Mouse (Mus musculus) forebrain, embryonic 14.5 days (tissue): Measurements from ENCODE around the gene Pacrg. TPM values are rescaled to one million over a fixed set of nuclear protein-coding genes. Genes with fewer than 3 reads are reported as not detected.
A peak's percentile ranks its signal among the peaks of the same experiment; 100 is the strongest.

Experiments used
- ATAC-seq: fragments of 200-750 bp; cut with Nextera tagmentation; 2 replicates; pipeline ENCODE4 v1.8.0; 2017; ENCODE audit warnings: mild to moderate bottlenecking, moderate library complexity
- DNase-seq: peaks from one replicate; pipeline ENCODE4 v3.0.0-alpha.2; 2015; ENCODE audit warnings: low spot score
- H3K27ac ChIP-seq: fragments of 300-500 bp; sonication (generic); 2 replicates; pipeline ENCODE4 v1.5.1; 2014; ENCODE audit warnings: low read depth, mild to moderate bottlenecking, control low read depth, low read length, moderate library complexity
- H3K27me3 ChIP-seq: fragments of 300-500 bp; sonication (generic); replicated peaks from 2 replicates; pipeline ENCODE4 v1.6.1; 2014; ENCODE audit warnings: low read length, control low read depth, mixed read lengths; ENCODE audit not compliant: control insufficient read depth, insufficient read depth
- H3K36me3 ChIP-seq: fragments of 300-500 bp; sonication (generic); 2 replicates; pipeline ENCODE4 v1.6.1; 2014; ENCODE audit warnings: low read length, control low read depth; ENCODE audit not compliant: control insufficient read depth, insufficient read depth
- H3K4me1 ChIP-seq: fragments of 300-500 bp; sonication (generic); 2 replicates; pipeline ENCODE4 v1.6.1; 2014; ENCODE audit warnings: antibody characterized with exemption, low read length, control low read depth; ENCODE audit not compliant: control insufficient read depth, insufficient read depth
- H3K4me2 ChIP-seq: fragments of 300-500 bp; sonication (generic); 2 replicates; pipeline ENCODE4 v1.6.1; 2014; ENCODE audit warnings: mild to moderate bottlenecking, control low read depth, low read length
- H3K4me3 ChIP-seq: fragments of 300-500 bp; sonication (generic); 2 replicates; pipeline ENCODE4 v1.5.1; 2014; ENCODE audit warnings: low read depth, low read length, control low read depth
- H3K9ac ChIP-seq: fragments of 300-500 bp; sonication (generic); 2 replicates; pipeline ENCODE4 v1.6.1; 2014; ENCODE audit warnings: mild to moderate bottlenecking, low read length, control low read depth, moderate library complexity
- H3K9me3 ChIP-seq: fragments of 300-500 bp; sonication (generic); replicated peaks from 2 replicates; pipeline ENCODE4 v1.6.1; 2016; ENCODE audit warnings: low read length, control low read depth, mixed read lengths; ENCODE audit not compliant: control insufficient read depth
- WGBS: fragments of 180-500 bp; shearing (Covaris S2); extraction: QIAGEN DNeasy Blood & Tissue Kit; methylation state at CpG from one replicate; pipeline ENCODE4 v1.1.7; 2014; 5-methylcytosine and 5-hydroxymethylcytosine counted together
- polyA plus RNA-seq: library from polyadenylated mRNA; unstranded; fragments of >200 nt; fragmentation: Nextera tagmentation; extraction: Ambion mirVana; gene quantifications from 2 replicates; pipeline ENCODE4 v1.2.1, GENCODE M21; 2014

Gene Pacrg
- polyA plus RNA-seq, 1 experiment from 2014 or later: 7.8 TPM

- Histone ChIP-seq H3K27ac (peak overlapping the region; percentile 72; the same call in 1 of the 2 replicates), H3K36me3 (no peaks in the 10 kb centered on the region), H3K27me3 (no peaks in the 10 kb centered on the region), H3K4me3 (no peak overlapping the region), H3K9me3 (no peaks in the 10 kb centered on the region), H3K4me1 (peaks cover 21% of the 10 kb centered on the region), H3K4me2 (no peak overlapping the region), H3K9ac (no peak overlapping the region)
- ATAC-seq: no peak; the same call in 1 of the 2 replicates
- no peak for DNase-seq
- WGBS: 67% methylated on average over 3 of the region's 3 CpGs
Measured at GRCm38 (mm10) chr17:10440961-10441360, 399.1 kb downstream of the Pacrg start.

GRCm38 (mm10) chr17:10439815-10440214, 400.3 kb downstream of the Pacrg start:
- H3K27ac ChIP-seq: no peak overlapping the region
- H3K4me3 ChIP-seq: no peak overlapping the region
- H3K9ac ChIP-seq: no peak overlapping the region
- ATAC-seq (no peak), DNase-seq (no peak)
- H3K9me3 ChIP-seq: no peaks in the 10 kb centered on the region
- H3K36me3 ChIP-seq: no peaks in the 10 kb centered on the region
- peaks cover 21% of the 10 kb centered on the region for H3K4me1 ChIP-seq
- no peaks in the 10 kb centered on the region for H3K27me3 ChIP-seq
- no peak overlapping the region for H3K4me2 ChIP-seq
- 65% methylated on average over 8 of the region's 8 CpGs for WGBS

- H3K27ac ChIP-seq: no peak overlapping the region
- no peak for ATAC-seq
- H3K4me1 ChIP-seq: peaks cover 2% of the 10 kb centered on the region; the same call in 1 of the 2 replicates
- H3K36me3 ChIP-seq: no peaks in the 10 kb centered on the region
- no peak overlapping the region for H3K4me2 ChIP-seq
- H3K9me3 ChIP-seq: no peaks in the 10 kb centered on the region
- H3K9ac ChIP-seq: no peak overlapping the region
- no peak overlapping the region for H3K4me3 ChIP-seq
- H3K27me3 ChIP-seq: no peaks in the 10 kb centered on the region
- no peak for DNase-seq
- 58% methylated on average over 1 of the region's 1 CpGs for whole genome bisulfite sequencing
Measured at GRCm38 (mm10) chr17:10434867-10435266, 405.2 kb downstream of the Pacrg start.

GRCm38 (mm10) chr17:10432525-10433180, 407.5 kb downstream of the Pacrg start:
- H3K4me2 ChIP-seq: no peak overlapping the region
- H3K4me3 ChIP-seq: no peak overlapping the region
- DNase-seq (no peak), ATAC-seq (no peak)
- no peaks in the 10 kb centered on the region for H3K27me3 ChIP-seq
- no peaks in the 10 kb centered on the region for H3K36me3 ChIP-seq
- H3K9ac ChIP-seq: no peak overlapping the region
- H3K9me3 ChIP-seq: no peaks in the 10 kb centered on the region
- no peak overlapping the region for H3K27ac ChIP-seq
- WGBS: 97% methylated on average over 7 of the region's 7 CpGs
- no peaks in the 10 kb centered on the region for H3K4me1 ChIP-seq

- DNase-seq (no peak), ATAC-seq (no peak)
- Histone ChIP-seq H3K9me3 (no peaks in the 10 kb centered on the region), H3K4me2 (no peak overlapping the region), H3K4me3 (no peak overlapping the region), H3K4me1 (no peaks in the 10 kb centered on the region), H3K27ac (no peak overlapping the region), H3K27me3 (no peaks in the 10 kb centered on the region), H3K36me3 (no peaks in the 10 kb centered on the region), H3K9ac (no peak overlapping the region)
- 68% methylated on average over 6 of the region's 6 CpGs for WGBS
Measured at GRCm38 (mm10) chr17:10431849-10432524, 408.1 kb downstream of the Pacrg start.

GRCm38 (mm10) chr17:10430831-10431230, 409.3 kb downstream of the Pacrg start:
- Histone ChIP-seq H3K4me3 (no peak overlapping the region), H3K27ac (no peak overlapping the region)

GRCm38 (mm10) chr17:10429406-10429805, 410.7 kb downstream of the Pacrg start:
- H3K27ac ChIP-seq: no peak overlapping the region
- H3K4me1 ChIP-seq: no peaks in the 10 kb centered on the region
- H3K4me3 ChIP-seq: no peak overlapping the region
- ATAC-seq (no peak), DNase-seq (no peak)
- no peak overlapping the region for H3K9ac ChIP-seq
- no peaks in the 10 kb centered on the region for H3K27me3 ChIP-seq
- no peak overlapping the region for H3K4me2 ChIP-seq
- H3K36me3 ChIP-seq: no peaks in the 10 kb centered on the region
- 90% methylated on average over 11 of the region's 11 CpGs for WGBS
- no peaks in the 10 kb centered on the region for H3K9me3 ChIP-seq

More at GRCm38 (mm10) chr17:10430831-10431230, 409.3 kb downstream of the Pacrg start:
- no peak overlapping the region for H3K4me2 ChIP-seq
- no peak for ATAC-seq
- no peaks in the 10 kb centered on the region for H3K36me3 ChIP-seq
- H3K4me1 ChIP-seq: no peaks in the 10 kb centered on the region
- no peak for DNase-seq
- 96% methylated on average over 4 of the region's 4 CpGs for WGBS
- H3K9ac ChIP-seq: no peak overlapping the region
- H3K27me3 ChIP-seq: no peaks in the 10 kb centered on the region
- H3K9me3 ChIP-seq: no peaks in the 10 kb centered on the region

GRCm38 (mm10) chr17:10425311-10425710, 414.8 kb downstream of the Pacrg start:
- no peaks in the 10 kb centered on the region for H3K4me1 ChIP-seq
- no peak overlapping the region for H3K4me3 ChIP-seq
- ATAC-seq (no peak), DNase-seq (no peak)
- 92% methylated on average over 5 of the region's 5 CpGs for WGBS
- no peak overlapping the region for H3K9ac ChIP-seq
- H3K9me3 ChIP-seq: no peaks in the 10 kb centered on the region
- no peaks in the 10 kb centered on the region for H3K36me3 ChIP-seq
- H3K27me3 ChIP-seq: no peaks in the 10 kb centered on the region
- no peak overlapping the region for H3K27ac ChIP-seq
- no peak overlapping the region for H3K4me2 ChIP-seq

- no peaks in the 10 kb centered on the region for H3K4me1 ChIP-seq
- H3K9ac ChIP-seq: no peak overlapping the region
- no peak overlapping the region for H3K27ac ChIP-seq
- no peaks in the 10 kb centered on the region for H3K36me3 ChIP-seq
- 47% methylated on average over 7 of the region's 7 CpGs for WGBS
- H3K4me2 ChIP-seq: no peak overlapping the region
- H3K9me3 ChIP-seq: no peaks in the 10 kb centered on the region
- no peak for ATAC-seq
- no peak for DNase-seq
- H3K4me3 ChIP-seq: no peak overlapping the region
- no peaks in the 10 kb centered on the region for H3K27me3 ChIP-seq
Measured at GRCm38 (mm10) chr17:10417558-10418253, 422.4 kb downstream of the Pacrg start.
